Mouse (Mus musculus): ENCODE data around the gene Prrc2a. TPM values are rescaled to one million over a fixed set of nuclear protein-coding genes. Genes with fewer than 3 reads are reported as not detected.
A peak's percentile ranks its signal among the peaks of the same experiment; 100 is the strongest.

The Prrc2a gene
- polyA plus RNA-seq, 1 experiment = 352 TPM

DNA sequence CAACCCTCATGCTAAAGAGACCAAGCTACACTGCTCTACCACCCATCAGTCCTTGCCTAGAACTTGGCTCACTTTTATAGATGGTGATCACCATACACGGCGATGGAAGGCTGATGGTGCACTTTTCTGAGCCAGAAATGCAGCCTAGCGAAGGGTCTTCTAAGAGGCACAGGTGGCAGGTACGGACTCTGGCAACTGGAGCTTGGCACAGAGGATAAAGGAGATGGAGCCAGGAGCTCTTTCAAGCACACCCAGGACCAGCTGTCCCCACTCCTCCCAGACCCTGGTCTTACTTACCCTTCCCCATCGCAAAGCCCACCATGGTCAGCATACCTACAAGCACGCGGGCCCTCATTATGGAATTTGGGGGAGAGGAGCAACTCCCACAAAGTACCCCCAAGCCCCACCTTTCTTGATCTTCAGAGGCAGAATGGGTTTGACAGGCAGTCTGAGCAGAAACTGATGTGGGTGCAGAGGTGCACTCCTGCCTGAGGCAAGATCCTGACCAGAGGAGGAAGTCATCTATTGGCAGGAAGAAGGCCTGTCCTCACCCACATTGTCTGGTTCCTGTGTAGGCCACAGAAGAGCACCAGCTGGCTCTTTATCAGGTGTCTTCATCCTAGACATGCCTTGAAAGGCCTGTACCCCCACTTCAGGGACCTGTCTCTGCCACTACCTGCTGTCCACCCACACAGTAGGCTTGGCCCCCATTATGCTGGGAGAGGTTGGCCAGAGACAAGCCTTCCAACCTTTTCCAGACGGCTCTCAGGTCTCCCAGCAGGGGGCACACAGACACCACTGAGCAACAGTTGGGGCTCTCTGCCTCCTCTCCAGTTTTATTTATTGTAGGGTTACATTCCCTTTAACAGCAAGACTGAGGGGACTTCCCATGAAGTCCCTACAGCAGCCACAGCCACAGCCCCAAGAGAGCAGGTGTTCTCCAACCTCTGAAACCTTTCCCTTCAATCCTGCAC is 49.4 kb downstream of the Prrc2a start, which contains the start of gene Ly6g5b:
Gene Ly6g5b, minus strand, starts transcription at position 383 of the 974 bp plus-strand sequence.
- Histone ChIP-seq H3K4me1 (ENCODE audit: control insufficient read depth, insufficient read depth, insufficient read length, low read length) (no peaks in the 10 kb centered on the region), H3K27me3 (ENCODE audit: control insufficient read depth, insufficient read depth, low read length) (no peaks in the 10 kb centered on the region), H3K36me3 (ENCODE audit: control insufficient read depth, insufficient read depth, low read length) (peaks cover 44% of the 10 kb centered on the region), H3K27ac (ENCODE audit: insufficient read depth, low read depth, low read length) (no peak within 1 kb of the TSS), H3K4me3 (ENCODE audit: low read depth, low read length) (no peak within 1 kb of the TSS)
- peak; percentile 42; the same call in 1 of the 2 replicates for TF ChIP-seq CTCF (IDR thresholded peaks at IDR 0.05; ENCODE audit: extremely low read depth, insufficient read length, insufficient replicate concordance, low read depth, low read length)
- no peak for TF ChIP-seq POLR2A (IDR thresholded peaks at IDR 0.05; ENCODE audit: low read depth, low read length)
- WGBS = 85% methylated on average over 8 of the region's 8 CpGs

DNA sequence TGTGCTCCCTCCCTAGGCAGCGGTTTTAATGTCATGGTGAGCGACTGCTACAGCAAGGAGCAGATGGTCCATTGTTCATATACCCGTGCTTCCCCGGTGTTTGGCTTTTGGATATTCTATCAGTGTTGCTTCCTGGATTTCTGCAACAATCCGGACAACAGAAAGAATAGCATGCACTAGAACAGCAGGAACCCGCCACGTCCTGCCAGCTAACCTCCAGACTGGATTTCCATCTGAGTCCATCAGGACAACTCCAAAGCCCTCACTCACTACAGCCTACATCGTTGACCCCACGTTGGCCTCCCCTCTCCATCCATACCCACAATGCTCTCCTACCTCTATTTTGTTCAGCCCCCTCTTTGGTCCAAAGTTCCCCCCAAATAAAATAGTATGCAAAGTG is 52.9 kb downstream of the Prrc2a start:
- Histone ChIP-seq H3K4me3 (ENCODE audit: low read depth, low read length) (no peak overlapping the region), H3K4me1 (ENCODE audit: control insufficient read depth, insufficient read depth, insufficient read length, low read length) (no peaks in the 10 kb centered on the region), H3K27ac (ENCODE audit: insufficient read depth, low read depth, low read length) (no peak overlapping the region), H3K36me3 (ENCODE audit: control insufficient read depth, insufficient read depth, low read length) (peaks cover 24% of the 10 kb centered on the region), H3K27me3 (ENCODE audit: control insufficient read depth, insufficient read depth, low read length) (no peaks in the 10 kb centered on the region)
- 74% methylated on average over 9 of the region's 9 CpGs for WGBS
- no peak for TF ChIP-seq POLR2A (IDR thresholded peaks at IDR 0.05; ENCODE audit: low read depth, low read length)
- no peak for TF ChIP-seq CTCF (IDR thresholded peaks at IDR 0.05; ENCODE audit: extremely low read depth, insufficient read length, insufficient replicate concordance, low read depth, low read length)

DNA sequence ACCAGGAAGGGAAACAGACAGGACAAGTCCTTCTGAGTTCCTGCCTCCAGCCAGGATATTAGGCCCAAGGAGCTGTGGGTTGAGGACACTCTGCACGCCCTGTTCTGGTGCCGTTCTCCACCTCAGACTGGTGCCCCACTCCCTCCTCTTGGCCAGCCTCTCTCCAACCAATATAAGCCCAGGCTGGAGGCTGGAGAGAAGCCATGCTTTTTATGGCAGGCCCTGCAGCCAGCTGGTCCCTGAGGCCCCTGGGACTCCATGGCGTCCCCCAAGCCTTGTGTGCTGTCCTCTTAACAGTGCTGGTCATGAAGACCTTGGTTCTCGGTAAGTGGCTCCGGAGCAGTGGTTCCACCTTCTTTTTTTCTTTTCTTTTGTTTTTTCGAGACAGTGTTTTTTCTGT is 56.6 kb downstream of the Prrc2a start, which contains the start of gene Ly6g5c:
Gene Ly6g5c, plus strand, starts transcription at position 183 of the 400 bp plus-strand sequence.
- Histone ChIP-seq H3K4me1 (ENCODE audit: control insufficient read depth, insufficient read depth, insufficient read length, low read length) (peaks cover 8% of the 10 kb centered on the region; the same call in 1 of the 2 replicates), H3K36me3 (ENCODE audit: control insufficient read depth, insufficient read depth, low read length) (peaks cover 2% of the 10 kb centered on the region; the same call in 1 of the 2 replicates), H3K27me3 (ENCODE audit: control insufficient read depth, insufficient read depth, low read length) (no peaks in the 10 kb centered on the region), H3K27ac (ENCODE audit: insufficient read depth, low read depth, low read length) (no peak within 1 kb of the TSS), H3K4me3 (ENCODE audit: low read depth, low read length) (no peak within 1 kb of the TSS)
- no peak for TF ChIP-seq POLR2A (IDR thresholded peaks at IDR 0.05; ENCODE audit: low read depth, low read length)
- TF ChIP-seq CTCF (IDR thresholded peaks at IDR 0.05; ENCODE audit: extremely low read depth, insufficient read length, insufficient replicate concordance, low read depth, low read length) = no peak
- 84% methylated on average over 6 of the region's 6 CpGs for WGBS

DNA sequence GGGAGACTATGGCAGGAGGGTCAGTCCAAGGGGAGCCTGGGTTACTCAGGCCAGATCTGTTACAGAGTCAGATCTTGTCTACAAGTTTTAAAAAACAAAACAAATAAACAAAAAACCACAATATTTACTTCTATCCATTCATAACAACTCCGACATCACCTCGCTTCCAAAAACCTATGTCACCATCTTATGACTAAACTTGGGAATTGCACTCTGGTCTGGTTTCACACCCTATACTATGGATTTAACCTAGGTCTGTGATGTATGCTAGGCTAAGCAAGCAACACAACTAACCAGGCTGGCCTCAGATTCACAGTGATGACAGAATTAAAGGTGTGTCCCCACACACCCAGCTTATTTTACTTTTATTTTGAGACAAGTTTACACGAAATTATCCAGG is 58.2 kb downstream of the Prrc2a start:
- TF ChIP-seq CTCF (IDR thresholded peaks at IDR 0.05; ENCODE audit: extremely low read depth, insufficient read length, insufficient replicate concordance, low read depth, low read length) (no peak), POLR2A (IDR thresholded peaks at IDR 0.05; ENCODE audit: low read depth, low read length) (no peak)
- Histone ChIP-seq H3K36me3 (ENCODE audit: control insufficient read depth, insufficient read depth, low read length) (peaks cover 17% of the 10 kb centered on the region), H3K4me3 (ENCODE audit: low read depth, low read length) (no peak overlapping the region), H3K27me3 (ENCODE audit: control insufficient read depth, insufficient read depth, low read length) (no peaks in the 10 kb centered on the region), H3K4me1 (ENCODE audit: control insufficient read depth, insufficient read depth, insufficient read length, low read length) (peaks cover 11% of the 10 kb centered on the region), H3K27ac (ENCODE audit: insufficient read depth, low read depth, low read length) (no peak overlapping the region)
- 58% methylated on average over 3 of the region's 3 CpGs for WGBS

DNA sequence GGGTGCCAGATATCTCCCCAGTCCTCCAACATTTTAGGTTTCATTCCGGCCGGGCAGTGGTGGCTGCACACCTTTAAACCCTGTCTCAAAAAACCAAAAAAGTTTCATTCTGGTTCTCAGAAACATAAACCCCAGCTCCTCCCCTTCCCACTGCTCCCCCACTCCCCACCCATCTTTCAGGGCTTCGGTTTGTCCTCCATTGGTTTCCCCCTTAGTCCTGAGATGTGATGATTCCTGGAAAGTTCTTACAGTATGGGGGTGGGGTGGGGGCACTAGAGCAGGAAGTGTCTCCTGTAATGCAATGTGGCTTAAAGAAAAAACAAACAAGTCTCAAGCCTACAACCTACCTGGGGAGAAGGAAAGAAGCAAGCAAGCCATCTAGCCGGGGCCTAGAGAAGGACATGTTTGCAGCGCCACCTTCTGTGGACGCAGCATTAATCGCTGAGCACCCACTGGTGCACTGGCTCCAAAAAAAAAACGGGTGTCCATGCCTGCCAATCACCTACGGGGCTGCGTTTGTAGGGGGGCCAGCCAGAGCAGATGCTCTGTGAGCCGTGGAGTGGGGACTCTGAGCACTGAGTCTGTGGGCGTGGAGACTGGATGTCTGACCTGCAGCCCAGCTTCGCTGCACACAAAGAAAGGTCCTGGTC is 58.8 kb downstream of the Prrc2a start:
- Histone ChIP-seq H3K4me3 (ENCODE audit: low read depth, low read length) (no peak overlapping the region), H3K27me3 (ENCODE audit: control insufficient read depth, insufficient read depth, low read length) (no peaks in the 10 kb centered on the region), H3K27ac (ENCODE audit: insufficient read depth, low read depth, low read length) (no peak overlapping the region), H3K36me3 (ENCODE audit: control insufficient read depth, insufficient read depth, low read length) (peaks cover 23% of the 10 kb centered on the region), H3K4me1 (ENCODE audit: control insufficient read depth, insufficient read depth, insufficient read length, low read length) (peaks cover 12% of the 10 kb centered on the region)
- 30% methylated on average over 13 of the region's 13 CpGs for WGBS
- no peak for TF ChIP-seq POLR2A (IDR thresholded peaks at IDR 0.05; ENCODE audit: low read depth, low read length)
- peak; percentile 53; the same call in 1 of the 2 replicates for TF ChIP-seq CTCF (IDR thresholded peaks at IDR 0.05; ENCODE audit: extremely low read depth, insufficient read length, insufficient replicate concordance, low read depth, low read length)

DNA sequence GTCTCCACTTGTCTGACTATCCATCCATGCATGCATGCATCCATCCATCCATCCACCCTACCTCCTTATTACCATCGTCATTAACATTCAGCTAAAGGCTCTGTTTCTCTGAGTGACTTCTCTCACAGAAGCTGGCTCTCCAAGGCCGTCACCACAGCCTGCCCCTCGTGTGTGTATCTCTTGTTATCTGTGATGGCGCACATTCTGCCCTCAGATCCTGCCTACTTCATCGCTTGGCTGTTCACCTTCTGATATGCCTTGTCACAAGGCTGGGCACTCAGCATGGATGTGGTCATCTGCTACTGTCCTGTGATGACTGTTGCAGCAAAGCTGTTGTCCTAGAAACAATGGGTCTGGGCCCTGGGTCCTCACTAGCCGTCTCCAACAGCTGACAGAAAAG is 59.9 kb downstream of the Prrc2a start:
- H3K27me3 ChIP-seq (ENCODE audit: control insufficient read depth, insufficient read depth, low read length) = no peaks in the 10 kb centered on the region
- H3K4me3 ChIP-seq (ENCODE audit: low read depth, low read length) = no peak overlapping the region
- H3K36me3 ChIP-seq (ENCODE audit: control insufficient read depth, insufficient read depth, low read length) = peaks cover 30% of the 10 kb centered on the region
- H3K27ac ChIP-seq (ENCODE audit: insufficient read depth, low read depth, low read length) = no peak overlapping the region
- TF ChIP-seq POLR2A (IDR thresholded peaks at IDR 0.05; ENCODE audit: low read depth, low read length) (no peak), CTCF (IDR thresholded peaks at IDR 0.05; ENCODE audit: extremely low read depth, insufficient read length, insufficient replicate concordance, low read depth, low read length) (no peak)
- WGBS = 87% methylated on average over 6 of the region's 6 CpGs
- peaks cover 21% of the 10 kb centered on the region for H3K4me1 ChIP-seq (ENCODE audit: control insufficient read depth, insufficient read depth, insufficient read length, low read length)

DNA sequence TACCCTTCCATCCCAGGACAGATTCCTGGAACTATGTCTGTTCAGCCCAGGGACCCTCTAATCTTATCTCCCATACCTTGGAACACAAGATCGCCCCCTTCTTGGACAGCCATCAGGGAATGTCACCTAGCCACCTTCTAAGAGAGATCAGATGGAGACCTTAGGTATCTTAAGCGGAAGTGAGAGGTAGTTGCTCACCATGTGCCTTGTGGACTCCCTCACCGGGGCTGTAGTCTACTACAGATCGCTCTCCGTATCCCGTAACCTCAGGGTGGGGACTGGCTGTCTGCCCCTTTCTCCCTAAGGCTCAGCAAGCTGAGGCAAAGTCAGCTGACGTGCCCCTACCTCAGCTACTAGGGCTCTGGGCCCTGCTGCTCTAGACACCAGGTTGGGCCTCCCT is 60.6 kb downstream of the Prrc2a start:
- H3K27me3 ChIP-seq (ENCODE audit: control insufficient read depth, insufficient read depth, low read length) = no peaks in the 10 kb centered on the region
- peaks cover 34% of the 10 kb centered on the region for H3K36me3 ChIP-seq (ENCODE audit: control insufficient read depth, insufficient read depth, low read length)
- TF ChIP-seq POLR2A (IDR thresholded peaks at IDR 0.05; ENCODE audit: low read depth, low read length) (no peak), CTCF (IDR thresholded peaks at IDR 0.05; ENCODE audit: extremely low read depth, insufficient read length, insufficient replicate concordance, low read depth, low read length) (no peak)
- H3K4me3 ChIP-seq (ENCODE audit: low read depth, low read length) = no peak overlapping the region
- 96% methylated on average over 7 of the region's 7 CpGs for WGBS
- H3K4me1 ChIP-seq (ENCODE audit: control insufficient read depth, insufficient read depth, insufficient read length, low read length) = peaks cover 24% of the 10 kb centered on the region
- H3K27ac ChIP-seq (ENCODE audit: insufficient read depth, low read depth, low read length) = no peak overlapping the region
